Mouse (Mus musculus) embryo, embryonic 11.5 days (tissue): Measurements from ENCODE around the gene Ceacam1.
A peak's percentile ranks its signal among the peaks of the same experiment; 100 is the strongest.
"Not testable (repeated sequence)": the region's sequence is repeated elsewhere in the genome, so short reads cannot be mapped to it uniquely, and the experiment has no call there.

ENCODE experiments used
- DNase-seq: peaks from one replicate; pipeline ENCODE4 v3.0.0-alpha.2; 2012; ENCODE audit warnings: low read depth, low spot score

Gene Ceacam1

GRCm38 (mm10) chr7:25439978-25440815 lies 37.2 kb downstream of the Ceacam1 start:
- DNase-seq = no peak

- DNase-seq = no peak
Measured at GRCm38 (mm10) chr7:25439124-25439822, 38.1 kb downstream of the Ceacam1 start.

- DNase-seq = no peak
Measured at GRCm38 (mm10) chr7:25436704-25437103, 40.7 kb downstream of the Ceacam1 start.

GRCm38 (mm10) chr7:25436226-25436625 lies 41.2 kb downstream of the Ceacam1 start:
- DNase-seq = no peak

GRCm38 (mm10) chr7:25435546-25435851 lies 41.9 kb downstream of the Ceacam1 start:
- DNase-seq = no peak

GRCm38 (mm10) chr7:25434654-25435545 lies 42.5 kb downstream of the Ceacam1 start:
- no peak for DNase-seq

- DNase-seq = no peak
Measured at GRCm38 (mm10) chr7:25433781-25434560, 43.4 kb downstream of the Ceacam1 start.

- no peak for DNase-seq
Measured at GRCm38 (mm10) chr7:25433007-25433541, 44.3 kb downstream of the Ceacam1 start.

GRCm38 (mm10) chr7:25432381-25432780 lies 45.0 kb downstream of the Ceacam1 start:
- DNase-seq = no peak

- no peak for DNase-seq
Measured at GRCm38 (mm10) chr7:25429886-25430784, 47.3 kb downstream of the Ceacam1 start.

GRCm38 (mm10) chr7:25428321-25428720 lies 49.1 kb downstream of the Ceacam1 start:
- no peak for DNase-seq

GRCm38 (mm10) chr7:25427144-25427543 lies 50.3 kb downstream of the Ceacam1 start:
- DNase-seq = no peak

GRCm38 (mm10) chr7:25426380-25426779 lies 51.0 kb downstream of the Ceacam1 start:
- DNase-seq = not testable (repeated sequence)

- DNase-seq = peak; percentile 64
Measured at GRCm38 (mm10) chr7:25424429-25424828, 53.0 kb downstream of the Ceacam1 start.

- DNase-seq = no peak
Measured at GRCm38 (mm10) chr7:25422286-25422841, 55.0 kb downstream of the Ceacam1 start.

- no peak for DNase-seq
Measured at GRCm38 (mm10) chr7:25419943-25420342, 57.5 kb downstream of the Ceacam1 start.

GRCm38 (mm10) chr7:25419536-25419935 lies 57.9 kb downstream of the Ceacam1 start:
- no peak for DNase-seq

- no peak for DNase-seq
Measured at GRCm38 (mm10) chr7:25417597-25417996, 59.8 kb downstream of the Ceacam1 start.

- no peak for DNase-seq
Measured at GRCm38 (mm10) chr7:25412833-25413441, 64.5 kb downstream of the Ceacam1 start, which contains the start of gene Cxcl17. Gene Cxcl17 (minus strand): TSS chr7:25412886.
